Mouse (Mus musculus) intestine, postnatal 0 days (tissue): ENCODE data around the gene Duoxa1. TPM values are rescaled to one million over a fixed set of nuclear protein-coding genes. Genes with fewer than 3 reads are reported as not detected.

Source experiments
- ATAC-seq: fragments of 200-750 bp; cut with Nextera tagmentation; 2 replicates; pipeline ENCODE4 v1.8.0; 2017; ENCODE audit warnings: mild to moderate bottlenecking, moderate TSS enrichment, moderate library complexity
- H3K27ac ChIP-seq: fragments of 300-500 bp; sonication (generic); 2 replicates; pipeline ENCODE4 v1.5.1; 2014; ENCODE audit warnings: mild to moderate bottlenecking, low read depth, low read length, moderate library complexity
- H3K27me3 ChIP-seq: fragments of 300-500 bp; sonication (generic); replicated peaks from 2 replicates; pipeline ENCODE4 v1.6.1; 2014; ENCODE audit warnings: low read length, mixed read lengths; ENCODE audit not compliant: control insufficient read depth, insufficient read depth
- H3K36me3 ChIP-seq: fragments of 300-500 bp; sonication (generic); 2 replicates; pipeline ENCODE4 v1.6.1; 2014; ENCODE audit warnings: mild to moderate bottlenecking, moderate library complexity; ENCODE audit not compliant: control insufficient read depth, insufficient read depth
- H3K4me1 ChIP-seq: fragments of 300-500 bp; sonication (generic); replicated peaks from 2 replicates; pipeline ENCODE4 v1.6.1; 2014; ENCODE audit warnings: antibody characterized with exemption, low read length, mixed read lengths; ENCODE audit not compliant: control insufficient read depth, insufficient read depth
- H3K4me2 ChIP-seq: fragments of 300-500 bp; sonication (generic); replicated peaks from 2 replicates; pipeline ENCODE4 v1.6.1; 2014; ENCODE audit warnings: low read depth, mild to moderate bottlenecking, moderate library complexity
- H3K4me3 ChIP-seq: fragments of 300-500 bp; sonication (generic); 2 replicates; pipeline ENCODE4 v1.5.1; 2014; ENCODE audit warnings: low read depth, low read length
- H3K9ac ChIP-seq: fragments of 300-500 bp; sonication (generic); 2 replicates; pipeline ENCODE4 v1.6.1; 2014; ENCODE audit warnings: mild to moderate bottlenecking, low read depth, low read length
- H3K9me3 ChIP-seq: fragments of 300-500 bp; sonication (generic); 2 replicates; pipeline ENCODE4 v1.6.1; 2016; ENCODE audit warnings: mixed run types; ENCODE audit not compliant: control insufficient read depth
- CTCF ChIP-seq: sonication (generic); IDR thresholded peaks from 2 replicates; pipeline ENCODE4 v1.5.1; 2016; ENCODE audit warnings: low read depth, mild to moderate bottlenecking, control low read depth, antibody characterized with exemption, moderate library complexity
- WGBS: fragments of 180-500 bp; shearing (Covaris S2); extraction: QIAGEN DNeasy Blood & Tissue Kit; methylation state at CpG from one replicate; pipeline ENCODE4 v1.1.7; 2014; 5-methylcytosine and 5-hydroxymethylcytosine counted together
- polyA plus RNA-seq: library from polyadenylated mRNA; unstranded; fragments of >200 nt; fragmentation: Nextera tagmentation; extraction: Ambion mirVana; gene quantifications from 2 replicates; pipeline ENCODE4 v1.2.1, GENCODE M21; 2015

The Duoxa1 gene
- polyA plus RNA-seq, 1 experiment from 2014 or later, result not detected

GRCm38 (mm10) chr2:122286137-122286536 is 27.4 kb downstream of the Duoxa1 start:
- no peaks in the 10 kb centered on the region for H3K4me1 ChIP-seq
- H3K4me2 ChIP-seq, result no peak overlapping the region
- TF ChIP-seq CTCF, result no peak
- no peaks in the 10 kb centered on the region for H3K27me3 ChIP-seq
- H3K4me3 ChIP-seq, result no peak overlapping the region
- WGBS, result 43% methylated on average over 7 of the region's 7 CpGs
- H3K36me3 ChIP-seq, result no peaks in the 10 kb centered on the region
- H3K27ac ChIP-seq, result no peak overlapping the region
- H3K9ac ChIP-seq, result no peak overlapping the region
- no peak for ATAC-seq
- no peaks in the 10 kb centered on the region for H3K9me3 ChIP-seq

- no peak for ATAC-seq
- Histone ChIP-seq H3K4me2 (no peak overlapping the region), H3K27me3 (no peaks in the 10 kb centered on the region), H3K4me1 (no peaks in the 10 kb centered on the region), H3K9me3 (no peaks in the 10 kb centered on the region), H3K4me3 (no peak overlapping the region), H3K36me3 (no peaks in the 10 kb centered on the region), H3K27ac (no peak overlapping the region), H3K9ac (no peak overlapping the region)
- TF ChIP-seq CTCF, result no peak
- 75% methylated on average over 9 of the region's 9 CpGs for WGBS
Measured at GRCm38 (mm10) chr2:122284091-122284490, 29.4 kb downstream of the Duoxa1 start.

GRCm38 (mm10) chr2:122278769-122279168 is 34.8 kb downstream of the Duoxa1 start:
- no peak overlapping the region for H3K9ac ChIP-seq
- H3K4me1 ChIP-seq, result no peaks in the 10 kb centered on the region
- ATAC-seq, result peak; percentile 57; the same call in 1 of the 2 replicates
- TF ChIP-seq CTCF, result no peak
- no peak overlapping the region for H3K4me2 ChIP-seq
- H3K27me3 ChIP-seq, result no peaks in the 10 kb centered on the region
- H3K9me3 ChIP-seq, result no peaks in the 10 kb centered on the region
- H3K36me3 ChIP-seq, result no peaks in the 10 kb centered on the region
- 63% methylated on average over 3 of the region's 3 CpGs for WGBS
- H3K4me3 ChIP-seq, result no peak overlapping the region
- no peak overlapping the region for H3K27ac ChIP-seq

- TF ChIP-seq CTCF, result peak; percentile 40; the same call in 1 of the 2 replicates
- H3K4me1 ChIP-seq, result no peaks in the 10 kb centered on the region
- H3K27ac ChIP-seq, result peak overlapping the region; percentile 47; the same call in 1 of the 2 replicates
- ATAC-seq, result peak; percentile 83
- no peaks in the 10 kb centered on the region for H3K27me3 ChIP-seq
- no peak overlapping the region for H3K9ac ChIP-seq
- no peak overlapping the region for H3K4me2 ChIP-seq
- no peak overlapping the region for H3K4me3 ChIP-seq
- 75% methylated on average over 7 of the region's 7 CpGs for WGBS
- H3K36me3 ChIP-seq, result peaks cover 5% of the 10 kb centered on the region; the same call in 1 of the 2 replicates
- no peaks in the 10 kb centered on the region for H3K9me3 ChIP-seq
Measured at GRCm38 (mm10) chr2:122266407-122267193, 46.9 kb downstream of the Duoxa1 start.

- no peak for ATAC-seq
- Histone ChIP-seq H3K4me2 (no peak overlapping the region), H3K36me3 (peaks cover 13% of the 10 kb centered on the region; the same call in 1 of the 2 replicates), H3K9me3 (no peaks in the 10 kb centered on the region), H3K4me1 (no peaks in the 10 kb centered on the region), H3K9ac (no peak overlapping the region), H3K27me3 (no peaks in the 10 kb centered on the region), H3K4me3 (no peak overlapping the region), H3K27ac (no peak overlapping the region)
- 84% methylated on average over 3 of the region's 3 CpGs for WGBS
- no peak for TF ChIP-seq CTCF
Measured at GRCm38 (mm10) chr2:122264690-122265089, 48.8 kb downstream of the Duoxa1 start.

GRCm38 (mm10) chr2:122260729-122261128 is 52.8 kb downstream of the Duoxa1 start:
- Histone ChIP-seq H3K4me1 (no peaks in the 10 kb centered on the region), H3K27me3 (no peaks in the 10 kb centered on the region), H3K4me3 (no peak overlapping the region), H3K4me2 (no peak overlapping the region), H3K36me3 (peaks cover 35% of the 10 kb centered on the region; the same call in 1 of the 2 replicates), H3K27ac (peak overlapping the region; percentile 64; the same call in 1 of the 2 replicates), H3K9me3 (no peaks in the 10 kb centered on the region), H3K9ac (no peak overlapping the region)
- no peak for TF ChIP-seq CTCF
- 30% methylated on average over 5 of the region's 5 CpGs for WGBS
- peak; percentile 82 for ATAC-seq
